Mouse (Mus musculus) stomach, postnatal 0 days (tissue): ENCODE data around the gene Cox6a1.

Source experiments
- CTCF ChIP-seq: IDR thresholded peaks from 2 replicates; pipeline ENCODE4 v1.5.1; 2016; ENCODE audit warnings: antibody characterized with exemption, low read depth, mild to moderate bottlenecking, moderate library complexity
- EP300 ChIP-seq: optimal IDR thresholded peaks from 2 replicates; pipeline ENCODE3; 2016; ENCODE audit warnings: antibody characterized with exemption

DNA sequence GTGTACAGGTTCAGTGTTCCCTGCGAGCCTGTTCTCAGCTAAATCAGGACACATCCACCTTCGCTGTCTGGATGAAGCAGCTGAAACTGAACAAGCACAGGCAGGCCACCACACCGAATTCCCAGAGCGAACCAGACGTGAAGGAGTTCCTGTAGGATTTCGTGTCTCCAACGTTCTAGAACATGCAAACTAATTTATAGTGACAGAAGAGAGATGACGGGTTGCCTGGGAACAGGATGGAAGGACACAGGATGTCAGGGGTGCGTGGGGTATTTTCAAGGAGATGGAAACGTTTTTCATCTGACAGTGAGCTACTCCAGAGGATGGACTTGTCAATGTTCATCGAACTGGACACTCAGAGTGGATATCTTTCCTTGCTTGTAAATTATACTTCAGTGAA, 47.9 kb upstream of the Cox6a1 start:
- TF ChIP-seq CTCF = no peak
- no peak for TF ChIP-seq EP300
